Mouse (Mus musculus): ENCODE results near the gene Vps53.

DNA sequence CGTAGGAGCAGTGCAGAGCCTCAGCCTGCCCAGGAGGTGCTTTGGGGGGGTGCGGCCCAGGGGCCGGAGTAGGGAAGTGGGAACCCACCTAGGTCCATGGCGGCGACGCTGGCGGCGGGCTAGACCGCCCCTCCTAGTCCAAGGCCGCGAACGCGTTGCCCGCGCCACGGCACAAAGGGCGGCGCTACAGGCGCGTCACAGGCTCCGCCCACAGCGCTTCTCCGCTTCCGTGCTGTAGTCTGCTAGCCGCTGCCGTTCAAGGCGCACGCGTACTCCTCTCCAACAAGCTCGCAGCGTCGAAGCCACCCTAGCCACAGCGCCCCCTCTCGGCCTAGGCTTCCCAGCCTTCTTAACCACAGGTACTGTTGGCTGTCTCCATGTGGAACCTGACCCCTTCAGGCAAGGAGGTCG lies 37.9 kb upstream of the Vps53 start, which contains the start of the genes Dbil5 and Gemin4:
- TF ChIP-seq CTCF (IDR thresholded peaks at IDR 0.05), result peak; percentile 99
- TF ChIP-seq EP300 (IDR thresholded peaks at IDR 0.05), result no peak
